Mouse (Mus musculus) embryonic fibroblast, embryonic 13.5 days (primary cell): Measurements from ENCODE around the gene Gbx2.

Experiments used
- CTCF ChIP-seq: IDR thresholded peaks from 2 replicates; pipeline ENCODE4 v1.5.1; 2011; ENCODE audit warnings: mild to moderate bottlenecking, control low read depth, low read length, moderate library complexity, borderline replicate concordance; ENCODE audit not compliant: insufficient read depth
- POLR2A ChIP-seq: IDR thresholded peaks from 2 replicates; pipeline ENCODE4 v1.6.1; 2011; ENCODE audit warnings: low read depth, mild to moderate bottlenecking, control low read depth, low read length, moderate library complexity

- no peak for TF ChIP-seq CTCF
- TF ChIP-seq POLR2A = no peak
Observed at GRCm38 (mm10) chr1:89968111-89968851, 37.3 kb upstream of the Gbx2 start.
